Mouse (Mus musculus): ENCODE measurements around the gene Nab1.

- TF ChIP-seq POLR2A (IDR thresholded peaks at IDR 0.05; ENCODE audit: low read depth, low read length): no peak
- no peak for TF ChIP-seq CTCF (IDR thresholded peaks at IDR 0.05; ENCODE audit: extremely low read depth, insufficient read length, insufficient replicate concordance, low read depth, low read length)
These were observed 27.2 kb upstream of the Nab1 start for GRCm38 (mm10) chr1:52527656-52528055.
